Mouse (Mus musculus) neural tube, embryonic 11.5 days (tissue): ENCODE results near the gene Ankrd63. TPM values are rescaled to one million over a fixed set of nuclear protein-coding genes. Genes with fewer than 3 reads are reported as not detected.

ENCODE experiments used
- ATAC-seq: fragments of 200-750 bp; cut with Nextera tagmentation; 2 replicates; pipeline ENCODE4 v1.8.0; 2017; ENCODE audit warnings: moderate number of reproducible peaks, mild to moderate bottlenecking, moderate TSS enrichment, moderate library complexity; ENCODE audit not compliant: insufficient read depth, low FRiP score, low TSS enrichment
- DNase-seq: peaks from one replicate; pipeline ENCODE4 v3.0.0-alpha.2; 2015; ENCODE audit warnings: low spot score
- H3K27ac ChIP-seq: fragments of 300-500 bp; sonication (generic); 2 replicates; pipeline ENCODE4 v1.5.1; 2014; ENCODE audit warnings: low read depth, mild to moderate bottlenecking, low read length
- H3K27me3 ChIP-seq: fragments of 300-500 bp; sonication (generic); 2 replicates; pipeline ENCODE4 v1.6.1; 2014; ENCODE audit warnings: mild to moderate bottlenecking, low read length, mixed read lengths; ENCODE audit not compliant: control insufficient read depth, insufficient read depth
- H3K36me3 ChIP-seq: fragments of 300-500 bp; sonication (generic); 2 replicates; pipeline ENCODE4 v1.6.1; 2014; ENCODE audit warnings: mild to moderate bottlenecking, low read length, moderate library complexity, mixed read lengths; ENCODE audit not compliant: control insufficient read depth, insufficient read depth
- H3K4me1 ChIP-seq: fragments of 300-500 bp; sonication (generic); 2 replicates; pipeline ENCODE4 v1.6.1; 2014; ENCODE audit warnings: low read length, mixed read lengths; ENCODE audit not compliant: control insufficient read depth, insufficient read depth
- H3K4me2 ChIP-seq: fragments of 300-500 bp; sonication (generic); 2 replicates; pipeline ENCODE4 v1.6.1; 2014; ENCODE audit warnings: low read depth, mild to moderate bottlenecking, moderate library complexity
- H3K4me3 ChIP-seq: fragments of 300-500 bp; sonication (generic); 2 replicates; pipeline ENCODE4 v1.5.1; 2014; ENCODE audit warnings: low read depth, low read length
- H3K9ac ChIP-seq: fragments of 300-500 bp; sonication (generic); 2 replicates; pipeline ENCODE4 v1.6.1; 2014; ENCODE audit warnings: mild to moderate bottlenecking, low read length
- H3K9me3 ChIP-seq: fragments of 300-500 bp; sonication (generic); 2 replicates; pipeline ENCODE4 v1.6.1; 2016; ENCODE audit warnings: low read length; ENCODE audit not compliant: control insufficient read depth
- WGBS: fragments of 180-500 bp; shearing (Covaris S2); extraction: QIAGEN DNeasy Blood & Tissue Kit; methylation state at CpG from one replicate; pipeline ENCODE4 v1.1.7; 2014; 5-methylcytosine and 5-hydroxymethylcytosine counted together
- polyA plus RNA-seq: library from polyadenylated mRNA; unstranded; fragments of >200 nt; fragmentation: Nextera tagmentation; extraction: Ambion mirVana; gene quantifications from 2 replicates; pipeline ENCODE4 v1.2.1, GENCODE M21; 2014

Ankrd63 gene
- polyA plus RNA-seq, 1 experiment from 2014 or later = not detected

DNA sequence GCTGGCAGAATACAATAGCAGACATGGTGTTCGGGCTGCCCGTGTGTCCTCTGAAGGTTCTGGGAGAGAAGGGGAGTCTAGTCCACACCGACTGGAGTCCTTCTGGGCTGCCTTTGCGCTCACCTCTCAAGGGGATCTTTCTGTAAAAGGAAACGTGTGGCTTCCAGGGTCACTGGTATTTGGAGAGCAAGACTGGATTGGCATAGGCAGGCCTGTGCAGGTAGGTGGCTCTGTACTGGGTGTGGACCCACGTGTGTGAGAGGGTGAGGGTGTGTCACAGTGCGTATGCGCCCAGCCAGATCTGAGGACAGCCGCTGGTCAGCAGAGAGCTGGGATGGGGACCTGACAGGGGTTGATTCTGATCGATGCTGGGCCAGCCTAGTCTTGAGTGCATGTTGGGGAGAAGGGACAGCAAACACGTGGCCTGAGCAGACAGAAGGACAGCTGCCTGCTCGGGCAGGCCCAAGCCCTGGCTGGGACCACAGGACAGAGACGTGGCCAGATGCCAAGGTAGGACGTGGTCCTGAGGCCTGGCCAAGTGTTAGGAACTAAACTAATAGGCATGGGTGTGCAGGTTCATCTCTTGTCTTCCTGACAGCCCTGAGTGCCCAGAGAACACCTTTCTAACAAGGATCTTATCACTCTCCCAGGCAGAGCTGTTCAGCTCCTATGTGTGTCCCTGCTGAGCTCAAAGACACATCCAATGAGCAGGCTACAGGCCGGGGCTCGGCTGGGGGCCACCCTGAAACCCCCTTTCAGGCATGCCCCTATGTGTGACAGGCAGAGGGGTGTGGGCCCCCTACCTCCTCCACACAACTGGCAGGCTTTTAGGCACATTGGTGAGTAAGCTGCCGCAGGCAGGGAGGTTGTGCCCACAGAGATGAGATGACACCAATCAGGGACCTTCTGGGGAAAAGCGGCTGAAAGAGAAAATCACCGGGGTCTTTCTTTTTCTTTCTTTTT is 39.7 kb downstream of the Ankrd63 start:
- H3K4me2 ChIP-seq = peak overlapping the region; percentile 71
- WGBS = 54% methylated on average over 19 of the region's 19 CpGs
- ATAC-seq = no peak
- peak overlapping the region; percentile 39; the same call in 1 of the 2 replicates for H3K4me3 ChIP-seq
- DNase-seq = no peak
- peak overlapping the region; percentile 54 for H3K9ac ChIP-seq
- peaks cover 9% of the 10 kb centered on the region for H3K4me1 ChIP-seq
- no peaks in the 10 kb centered on the region for H3K9me3 ChIP-seq
- no peak overlapping the region for H3K27ac ChIP-seq
- H3K27me3 ChIP-seq = peaks cover 23% of the 10 kb centered on the region
- H3K36me3 ChIP-seq = no peaks in the 10 kb centered on the region

- Histone ChIP-seq H3K4me1 (peaks cover 9% of the 10 kb centered on the region), H3K27me3 (peaks cover 23% of the 10 kb centered on the region), H3K4me2 (peak within 1 kb of the TSS; percentile 71), H3K4me3 (peak within 1 kb of the TSS; percentile 39), H3K36me3 (no peaks in the 10 kb centered on the region), H3K9me3 (no peaks in the 10 kb centered on the region), H3K9ac (peak within 1 kb of the TSS; percentile 54), H3K27ac (no peak within 1 kb of the TSS)
- 2% methylated on average over 37 of the region's 37 CpGs for WGBS
- DNase-seq = peak; percentile 43
- peak; percentile 24; the same call in 1 of the 2 replicates for ATAC-seq
Measured at GRCm38 (mm10) chr2:118662902-118663803, 40.6 kb downstream of the Ankrd63 start, which contains the start of gene Pak6. Gene Pak6, plus strand, starts transcription at chr2:118663303.

- Histone ChIP-seq H3K27ac (no peak overlapping the region), H3K36me3 (no peaks in the 10 kb centered on the region), H3K27me3 (peaks cover 23% of the 10 kb centered on the region), H3K4me2 (no peak overlapping the region), H3K9me3 (no peaks in the 10 kb centered on the region), H3K9ac (no peak overlapping the region), H3K4me1 (peaks cover 12% of the 10 kb centered on the region), H3K4me3 (no peak overlapping the region)
- 83% methylated on average over 9 of the region's 9 CpGs for WGBS
- ATAC-seq (no peak), DNase-seq (no peak)
Measured at GRCm38 (mm10) chr2:118661891-118662290, 41.9 kb downstream of the Ankrd63 start.

DNA sequence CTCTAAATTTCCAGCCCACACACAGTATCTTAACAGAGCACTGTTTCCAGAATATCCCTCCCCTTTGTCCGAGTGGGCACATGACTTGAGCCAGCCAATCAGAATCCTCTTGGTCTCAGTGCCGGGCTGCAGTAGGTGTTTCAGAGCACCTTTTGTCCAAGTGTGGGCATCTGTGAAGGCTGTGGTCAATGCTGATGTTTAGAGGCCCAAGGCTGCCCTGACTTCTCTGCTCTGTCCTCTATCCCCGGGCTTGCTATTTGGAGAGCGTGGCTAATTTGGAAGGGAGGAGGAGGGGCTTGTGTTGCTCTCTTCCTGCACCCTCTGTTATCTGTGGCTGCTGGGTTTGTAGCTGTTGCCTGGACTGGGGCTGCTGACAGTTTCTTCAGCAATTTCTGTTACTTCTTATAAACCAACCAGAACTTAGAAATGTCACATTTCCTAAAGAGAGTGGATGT is 43.7 kb downstream of the Ankrd63 start:
- H3K27ac ChIP-seq = no peak overlapping the region
- DNase-seq = peak; percentile 66
- no peaks in the 10 kb centered on the region for H3K9me3 ChIP-seq
- no peaks in the 10 kb centered on the region for H3K36me3 ChIP-seq
- peak; percentile 75 for ATAC-seq
- peak overlapping the region; percentile 20; the same call in 1 of the 2 replicates for H3K4me3 ChIP-seq
- peak overlapping the region; percentile 42 for H3K4me2 ChIP-seq
- under 1% methylated on average over 4 of the region's 4 CpGs for WGBS
- H3K4me1 ChIP-seq = peaks cover 16% of the 10 kb centered on the region
- H3K9ac ChIP-seq = peak overlapping the region; percentile 52
- peaks cover 23% of the 10 kb centered on the region for H3K27me3 ChIP-seq

- Histone ChIP-seq H3K27ac (no peak overlapping the region), H3K27me3 (peaks cover 20% of the 10 kb centered on the region), H3K36me3 (no peaks in the 10 kb centered on the region), H3K4me3 (no peak overlapping the region), H3K9ac (peak overlapping the region; percentile 52; the same call in 1 of the 2 replicates), H3K4me1 (peaks cover 16% of the 10 kb centered on the region), H3K4me2 (peak overlapping the region; percentile 42), H3K9me3 (no peaks in the 10 kb centered on the region)
- no peak for DNase-seq
- 87% methylated on average over 12 of the region's 12 CpGs for WGBS
- no peak for ATAC-seq
Measured at GRCm38 (mm10) chr2:118659493-118659892, 44.3 kb downstream of the Ankrd63 start.

DNA sequence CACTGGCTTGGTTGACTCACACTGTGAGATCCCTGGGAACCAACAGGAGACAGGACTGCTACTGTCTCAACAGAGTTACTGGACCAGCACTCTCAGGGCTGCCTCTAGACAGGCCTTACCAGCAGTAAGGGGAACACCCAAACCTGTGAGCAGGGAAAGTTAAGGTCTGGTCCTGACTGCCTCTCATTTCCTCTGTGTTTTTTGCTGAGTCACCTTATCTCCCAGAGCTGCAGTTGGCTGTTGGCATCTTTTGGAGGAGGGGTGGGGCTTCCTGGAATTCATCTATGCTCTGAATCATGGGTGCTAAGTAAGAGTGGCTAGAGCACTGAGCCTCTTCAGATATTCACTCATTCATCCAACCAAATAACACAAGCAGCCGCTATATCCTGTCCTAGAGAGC is 44.7 kb downstream of the Ankrd63 start:
- Histone ChIP-seq H3K4me2 (no peak overlapping the region), H3K4me1 (peaks cover 16% of the 10 kb centered on the region), H3K9me3 (no peaks in the 10 kb centered on the region), H3K27me3 (peaks cover 18% of the 10 kb centered on the region), H3K27ac (0 out of 2 replicates have a peak overlapping the region, but pooled peaks have one; percentile 6), H3K36me3 (no peaks in the 10 kb centered on the region), H3K4me3 (no peak overlapping the region), H3K9ac (no peak overlapping the region)
- WGBS = 85% methylated on average over 1 of the region's 1 CpGs
- ATAC-seq (no peak), DNase-seq (no peak)

DNA sequence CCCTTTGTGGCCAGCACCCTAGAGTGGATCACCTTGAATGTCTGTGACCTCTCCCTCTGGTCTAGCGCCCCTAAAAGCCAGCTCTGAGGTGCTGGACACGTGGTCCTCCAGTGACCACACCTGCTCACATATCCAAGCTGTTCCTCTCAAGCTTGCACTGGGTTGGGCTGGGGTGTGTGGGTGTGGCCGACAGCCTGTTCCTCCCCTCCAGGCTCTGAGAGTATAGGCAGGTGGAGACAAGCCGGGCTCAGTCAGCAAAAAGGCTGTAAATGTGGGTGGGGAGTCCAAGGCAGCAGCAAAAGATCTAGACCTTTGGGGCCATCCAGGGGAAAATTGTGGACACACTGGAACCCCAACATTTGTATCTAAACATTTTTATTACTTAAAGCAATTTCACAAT is 45.3 kb downstream of the Ankrd63 start:
- H3K4me1 ChIP-seq = peaks cover 14% of the 10 kb centered on the region
- H3K9me3 ChIP-seq = no peaks in the 10 kb centered on the region
- ATAC-seq (no peak), DNase-seq (no peak)
- WGBS = 26% methylated on average over 4 of the region's 4 CpGs
- H3K9ac ChIP-seq = no peak overlapping the region
- no peak overlapping the region for H3K4me3 ChIP-seq
- peaks cover 12% of the 10 kb centered on the region for H3K27me3 ChIP-seq
- no peak overlapping the region for H3K27ac ChIP-seq
- no peaks in the 10 kb centered on the region for H3K36me3 ChIP-seq
- H3K4me2 ChIP-seq = no peak overlapping the region

DNA sequence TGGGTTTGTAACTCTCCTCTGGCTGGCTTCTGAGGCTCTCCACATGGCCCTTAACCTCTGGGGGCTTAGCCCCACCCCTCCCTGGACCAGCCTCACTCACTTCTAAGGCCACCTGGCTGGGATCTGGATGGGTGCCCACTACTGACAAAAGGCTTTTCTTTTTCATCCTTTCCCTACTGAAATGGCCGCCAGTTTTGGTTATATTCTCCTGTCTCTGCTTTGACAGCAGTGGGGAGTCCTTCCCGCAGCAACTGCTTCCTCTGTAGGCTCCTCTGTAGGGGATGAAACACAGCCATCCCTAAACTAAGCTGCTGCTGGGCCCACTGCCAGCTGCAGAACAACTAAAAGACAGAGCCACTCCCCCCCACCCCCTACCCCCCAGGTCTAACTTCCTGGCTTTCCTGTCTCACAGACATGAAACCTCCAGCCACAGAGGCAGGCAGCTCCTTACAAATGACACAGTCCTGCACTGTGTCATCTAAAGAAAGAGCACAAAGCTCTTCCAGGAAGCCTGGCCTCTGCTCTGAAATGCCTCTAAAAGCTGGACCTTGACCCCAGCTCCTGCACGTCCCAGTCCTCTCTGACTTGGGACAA is 47.0 kb downstream of the Ankrd63 start:
- no peak overlapping the region for H3K27ac ChIP-seq
- no peak overlapping the region for H3K4me2 ChIP-seq
- ATAC-seq (no peak), DNase-seq (no peak)
- H3K36me3 ChIP-seq = no peaks in the 10 kb centered on the region
- no peak overlapping the region for H3K9ac ChIP-seq
- H3K4me1 ChIP-seq = 0 out of 2 replicates have a peak, but pooled peaks cover 7% of the 10 kb centered on the region
- no peaks in the 10 kb centered on the region for H3K9me3 ChIP-seq
- no peak overlapping the region for H3K4me3 ChIP-seq
- H3K27me3 ChIP-seq = no peaks in the 10 kb centered on the region
- WGBS = 40% methylated on average over 3 of the region's 3 CpGs
